Mouse (Mus musculus) CH12.LX (cell line): ENCODE data around the gene Socs5. TPM values are rescaled to one million over a fixed set of nuclear protein-coding genes. Genes with fewer than 3 reads are reported as not detected.

Source experiments
- DNase-seq: peaks from one replicate; pipeline ENCODE4 v3.0.0-alpha.2; 2013; ENCODE audit errors: extremely low read depth
- H3K27ac ChIP-seq: 2 replicates; pipeline ENCODE4 v1.5.1; 2012; ENCODE audit warnings: low read depth, mild to moderate bottlenecking, control low read depth, moderate library complexity; ENCODE audit not compliant: insufficient read depth
- H3K27me3 ChIP-seq: replicated peaks from 2 replicates; pipeline ENCODE3; 2012; ENCODE audit warnings: inconsistent platforms
- H3K36me3 ChIP-seq, 2 experiments: replicated peaks in 1 of 2; 2 replicates each; pipeline versions ENCODE3 to v1.6.1; 2012; ENCODE audit warnings: inconsistent platforms in 1 of 2, low read length in 1 of 2, mild to moderate bottlenecking in 1 of 2, mixed read lengths in 1 of 2, moderate library complexity in 1 of 2; ENCODE audit not compliant: control insufficient read depth in 1 of 2, insufficient read depth in 1 of 2
- H3K4me1 ChIP-seq, 2 experiments: 2 replicates each; pipeline ENCODE4 v1.6.1; 2012; ENCODE audit warnings: inconsistent platforms in 1 of 2, moderate library complexity in 1 of 2; ENCODE audit not compliant: insufficient read depth in 2 of 2, control insufficient read depth in 1 of 2
- H3K4me2 ChIP-seq: 2 replicates; pipeline ENCODE4 v1.6.1; 2012; ENCODE audit warnings: low read depth, mild to moderate bottlenecking, control low read depth; ENCODE audit not compliant: poor library complexity, insufficient read depth, severe bottlenecking
- H3K4me3 ChIP-seq, 3 experiments: fragments of 150-350 bp in 1 of 3; sonication (generic) in 1 of 3; replicated peaks in 1 of 3; 2 replicates each; pipeline versions ENCODE3 to v1.5.1; 2011 to 2012; ENCODE audit warnings: low read depth in 2 of 3, low read length in 2 of 3, mild to moderate bottlenecking in 2 of 3, moderate library complexity in 2 of 3, control low read depth in 1 of 3, improper control_type of control experiment in 1 of 3, inconsistent platforms in 1 of 3, mixed read lengths in 1 of 3; ENCODE audit not compliant: poor library complexity in 1 of 3
- H3K79me2 ChIP-seq: replicated peaks from 2 replicates; pipeline ENCODE4 v1.6.1; 2012; ENCODE audit warnings: mild to moderate bottlenecking, moderate library complexity; ENCODE audit not compliant: control insufficient read depth, poor library complexity, insufficient read depth, severe bottlenecking; ENCODE audit errors: extremely low read depth
- H3K9ac ChIP-seq: 2 replicates; pipeline ENCODE4 v1.6.1; 2012; ENCODE audit warnings: low read depth, mild to moderate bottlenecking, control low read depth, moderate library complexity; ENCODE audit not compliant: insufficient read depth
- H3K9me3 ChIP-seq: replicated peaks from 2 replicates; pipeline ENCODE3; 2012; ENCODE audit warnings: low read length, inconsistent platforms, mixed read lengths
- BHLHE40 ChIP-seq: IDR thresholded peaks from 2 replicates; pipeline ENCODE4 v1.6.1; 2011; ENCODE audit warnings: mild to moderate bottlenecking, low read depth, low read length, improper control_type of control experiment
- CHD1 ChIP-seq: IDR thresholded peaks from 2 replicates; pipeline ENCODE4 v1.6.1; 2012; ENCODE audit warnings: low read depth, low read length, improper control_type of control experiment, inconsistent platforms
- CHD2 ChIP-seq: IDR thresholded peaks from 2 replicates; pipeline ENCODE4 v1.6.1; 2011; ENCODE audit warnings: low read length, improper control_type of control experiment
- CTCF ChIP-seq, 2 experiments: IDR thresholded peaks in 1 of 2; conservative IDR thresholded peaks in 1 of 2; 2 replicates each; pipeline ENCODE4 v1.5.1; 2011 to 2012; ENCODE audit warnings: low read depth in 2 of 2, low read length in 2 of 2, improper control_type of control experiment in 1 of 2, inconsistent platforms in 1 of 2, mild to moderate bottlenecking in 1 of 2, moderate library complexity in 1 of 2
- E2F4 ChIP-seq: IDR thresholded peaks from 2 replicates; pipeline ENCODE4 v1.6.1; 2011; ENCODE audit warnings: low read depth, low read length, improper control_type of control experiment; ENCODE audit not compliant: insufficient replicate concordance
- ELF1 ChIP-seq: IDR thresholded peaks from 2 replicates; pipeline ENCODE4 v1.6.1; 2014; ENCODE audit warnings: low read depth, mild to moderate bottlenecking, inconsistent platforms, low read length, improper control_type of control experiment
- EP300 ChIP-seq: IDR thresholded peaks from 2 replicates; pipeline ENCODE4 v1.6.1; 2011; ENCODE audit warnings: low read length, improper control_type of control experiment
- HCFC1 ChIP-seq: IDR thresholded peaks from 2 replicates; pipeline ENCODE4 v1.6.1; 2012; ENCODE audit warnings: low read depth, mild to moderate bottlenecking, inconsistent platforms, low read length, improper control_type of control experiment
- KAT2A ChIP-seq: IDR thresholded peaks from 2 replicates; pipeline ENCODE4 v1.6.1; 2012; ENCODE audit warnings: low read length, improper control_type of control experiment, inconsistent platforms; ENCODE audit not compliant: insufficient replicate concordance
- MAFK ChIP-seq: IDR thresholded peaks from 2 replicates; pipeline ENCODE4 v1.6.1; 2011; ENCODE audit warnings: low read length, improper control_type of control experiment; ENCODE audit not compliant: insufficient replicate concordance
- MAX ChIP-seq: IDR thresholded peaks from 2 replicates; pipeline ENCODE4 v1.6.1; 2011; ENCODE audit warnings: low read length, improper control_type of control experiment
- MXI1 ChIP-seq: IDR thresholded peaks from 2 replicates; pipeline ENCODE4 v1.6.1; 2011; ENCODE audit warnings: mild to moderate bottlenecking, low read depth, low read length, improper control_type of control experiment
- NELFE ChIP-seq: IDR thresholded peaks from 2 replicates; pipeline ENCODE4 v1.6.1; 2011; ENCODE audit warnings: low read depth, low read length, improper control_type of control experiment
- NRF1 ChIP-seq: IDR thresholded peaks from 2 replicates; pipeline ENCODE4 v1.6.1; 2014; ENCODE audit warnings: low read depth, mild to moderate bottlenecking, inconsistent platforms, low read length, improper control_type of control experiment, moderate library complexity
- PAX5 ChIP-seq: IDR thresholded peaks from 2 replicates; pipeline ENCODE4 v1.6.1; 2012; ENCODE audit warnings: low read length, inconsistent platforms, mixed read lengths
- POLR2A ChIP-seq: IDR thresholded peaks from 2 replicates; pipeline ENCODE4 v1.6.1; 2011; ENCODE audit warnings: low read depth, mild to moderate bottlenecking, improper control_type of control experiment, low read length
- POLR2AphosphoS2 ChIP-seq: IDR thresholded peaks from 2 replicates; pipeline ENCODE4 v1.6.1; 2011; ENCODE audit warnings: low read depth, low read length, improper control_type of control experiment
- RAD21 ChIP-seq: IDR thresholded peaks from 2 replicates; pipeline ENCODE4 v1.6.1; 2011; ENCODE audit warnings: low read depth, mild to moderate bottlenecking, low read length, improper control_type of control experiment, moderate library complexity
- RCOR1 ChIP-seq: conservative IDR thresholded peaks from 2 replicates; pipeline ENCODE4 v1.6.1; 2012; ENCODE audit warnings: low read depth, mild to moderate bottlenecking, inconsistent platforms, low read length, improper control_type of control experiment
- SMC3 ChIP-seq: IDR thresholded peaks from 2 replicates; pipeline ENCODE4 v1.6.1; 2011; ENCODE audit warnings: low read depth, low read length, improper control_type of control experiment
- TCF12 ChIP-seq: IDR thresholded peaks from 2 replicates; pipeline ENCODE4 v1.6.1; 2014; ENCODE audit warnings: low read depth, mild to moderate bottlenecking, inconsistent platforms, low read length, improper control_type of control experiment
- UBTF ChIP-seq: IDR thresholded peaks from 2 replicates; pipeline ENCODE4 v1.6.1; 2012; ENCODE audit warnings: low read depth, mild to moderate bottlenecking, inconsistent platforms, low read length, improper control_type of control experiment, moderate library complexity
- USF1 ChIP-seq: IDR thresholded peaks from 2 replicates; pipeline ENCODE4 v1.6.1; 2014; ENCODE audit warnings: low read depth, mild to moderate bottlenecking, inconsistent platforms, low read length, improper control_type of control experiment
- USF2 ChIP-seq: conservative IDR thresholded peaks from 2 replicates; pipeline ENCODE4 v1.6.1; 2011; ENCODE audit warnings: low read depth, low read length, improper control_type of control experiment
- ZC3H11A ChIP-seq: IDR thresholded peaks from 2 replicates; pipeline ENCODE4 v1.6.1; 2012; ENCODE audit warnings: low read depth, mild to moderate bottlenecking, inconsistent platforms, low read length, improper control_type of control experiment
- ZNF384 ChIP-seq: IDR thresholded peaks from 2 replicates; pipeline ENCODE4 v1.6.1; 2012; ENCODE audit warnings: low read depth, low read length, improper control_type of control experiment, inconsistent platforms
- dilution Hi-C: fragments of 300-500 bp; cut with MboI; formaldehyde crosslinking; loops from 2 replicates; pipeline ENCODE4 v1.14.3; 2020; ENCODE audit warnings: low sequenced_read_pairs; ENCODE audit not compliant: extremely low pct_unique_long_range_greater_than_20kb, extremely low pct_ligation_motif_present
- in situ Hi-C: fragments of 300-500 bp; cut with MboI; formaldehyde crosslinking; loops from 3 replicates; pipeline ENCODE4 v1.14.3; 2019; ENCODE audit warnings: low sequenced_read_pairs, low pct_ligation_motif_present, low pct_unique_long_range_greater_than_20kb, mixed read lengths
- polyA plus RNA-seq: library from polyadenylated mRNA; unstranded; fragments of >175 nt; gene quantifications from 2 replicates; pipeline ENCODE4 v1.2.1, GENCODE M21; 2012; ENCODE audit warnings: low read depth; ENCODE audit not compliant: insufficient read length
- total RNA-seq, 2 experiments: library from RNA; depleted of rRNA; stranded (reverse); fragments of 300-350 nt in 1 of 2; fragments of >200 nt in 1 of 2; gene quantifications; 2 replicates each; pipeline ENCODE4 v1.2.3; 2012 to 2014

The Socs5 gene
- total and polyA plus RNA-seq, 3 experiments = 0.52 to 0.85 (median 0.80) TPM

DNA sequence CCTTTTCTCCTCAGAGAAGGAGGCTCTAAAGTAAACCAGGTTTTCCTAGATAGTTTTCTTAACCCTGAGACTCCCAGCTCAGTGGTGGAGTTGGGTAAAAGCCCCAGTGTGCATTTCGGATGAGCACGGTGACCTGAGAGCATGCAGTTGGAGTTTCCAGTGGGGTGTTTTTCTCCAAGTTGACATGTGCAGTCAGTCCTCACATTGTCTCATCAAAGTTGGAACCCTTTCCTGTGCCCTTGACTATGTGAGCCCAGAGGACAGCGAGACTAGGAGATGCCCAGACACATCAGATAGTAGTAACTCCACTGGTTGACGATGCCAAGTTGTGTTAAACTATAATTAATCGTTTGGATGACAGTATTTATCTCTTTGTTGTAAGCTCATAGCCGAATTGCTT, 28.3 kb downstream of the Socs5 start:
- Histone ChIP-seq H3K4me3 (no peak overlapping the region), H3K79me2 (no peaks in the 10 kb centered on the region), H3K9ac (no peak overlapping the region), H3K27ac (no peak overlapping the region), H3K27me3 (no peaks in the 10 kb centered on the region), H3K4me1 (no peaks in the 10 kb centered on the region), H3K36me3 (peaks cover 0 to 5% of the 10 kb centered on the region in 2 experiments), H3K9me3 (no peaks in the 10 kb centered on the region), H3K4me2 (no peak overlapping the region)
- TF ChIP-seq MAX (no peak), HCFC1 (no peak), CHD1 (no peak), CTCF (conservative IDR thresholded peaks at IDR 0.05 in 1 of 2, IDR thresholded peaks at IDR 0.05 in 1 of 2; ENCODE audit: low read depth in 2 of 2, low read length in 2 of 2) (no peak), NELFE (no peak), CHD2 (no peak), BHLHE40 (no peak), RAD21 (no peak), USF2 (no peak), ZNF384 (no peak), ELF1 (no peak), USF1 (no peak), SMC3 (no peak), NRF1 (no peak), POLR2AphosphoS2 (no peak)
- dilution Hi-C loops = no loop called here
- in situ Hi-C loops = no loop called here
- no peak for DNase-seq

GRCm38 (mm10) chr17:87141188-87141935, 33.9 kb downstream of the Socs5 start:
- TF ChIP-seq USF1 = no peak
- no peak for TF ChIP-seq POLR2A
- no peak for TF ChIP-seq PAX5
- no peak for TF ChIP-seq KAT2A
- TF ChIP-seq ZC3H11A = no peak
- TF ChIP-seq CTCF (conservative IDR thresholded peaks at IDR 0.05 in 1 of 2, IDR thresholded peaks at IDR 0.05 in 1 of 2; ENCODE audit: low read depth in 2 of 2, low read length in 2 of 2) = no peak
- TF ChIP-seq RAD21 = no peak
- TF ChIP-seq EP300 = no peak
- TF ChIP-seq SMC3 = no peak
- TF ChIP-seq USF2 = no peak
- TF ChIP-seq RCOR1 = no peak
- no peak for TF ChIP-seq MXI1
- no peak for TF ChIP-seq POLR2AphosphoS2
- no peak for TF ChIP-seq TCF12
- TF ChIP-seq HCFC1 = no peak
- no peak for TF ChIP-seq UBTF
- TF ChIP-seq E2F4 = no peak
- TF ChIP-seq MAFK = no peak
- no peak for TF ChIP-seq ELF1
- TF ChIP-seq ZNF384 = no peak
- dilution Hi-C loops = no loop called here
- H3K9ac ChIP-seq = no peak overlapping the region
- in situ Hi-C loops = no loop called here
- peaks cover 0 to 6% of the 10 kb centered on the region in 2 experiments; a peak in 2 of 4 replicates for H3K4me1 ChIP-seq
- H3K36me3 ChIP-seq = no peaks in the 10 kb centered on the region
- no peak overlapping the region for H3K27ac ChIP-seq
- H3K27me3 ChIP-seq = no peaks in the 10 kb centered on the region
- no peak overlapping the region for H3K4me3 ChIP-seq
- no peaks in the 10 kb centered on the region for H3K79me2 ChIP-seq
- DNase-seq = no peak
- peaks cover 2% of the 10 kb centered on the region for H3K9me3 ChIP-seq
- no peak overlapping the region for H3K4me2 ChIP-seq
